Mouse (Mus musculus): Measurements from ENCODE around the gene Arnt.

- TF ChIP-seq EP300 (IDR thresholded peaks at IDR 0.05) (no peak), CTCF (IDR thresholded peaks at IDR 0.05) (no peak)
These were observed 48.6 kb upstream of the Arnt start for GRCm38 (mm10) chr3:95385401-95386075.
